Mouse (Mus musculus) lung, postnatal 0 days (tissue): ENCODE measurements around the gene C130026I21Rik.
"Not testable (repeated sequence)": the region's sequence is repeated elsewhere in the genome, so short reads cannot be mapped to it uniquely, and the experiment has no call there.

Experiments used
- CTCF ChIP-seq: IDR thresholded peaks from 2 replicates; pipeline ENCODE4 v1.5.1; 2016; ENCODE audit warnings: antibody characterized with exemption, mild to moderate bottlenecking
- EP300 ChIP-seq: IDR thresholded peaks from 2 replicates; pipeline ENCODE4 v1.6.1; 2016; ENCODE audit warnings: antibody characterized with exemption, mild to moderate bottlenecking, control low read depth

DNA sequence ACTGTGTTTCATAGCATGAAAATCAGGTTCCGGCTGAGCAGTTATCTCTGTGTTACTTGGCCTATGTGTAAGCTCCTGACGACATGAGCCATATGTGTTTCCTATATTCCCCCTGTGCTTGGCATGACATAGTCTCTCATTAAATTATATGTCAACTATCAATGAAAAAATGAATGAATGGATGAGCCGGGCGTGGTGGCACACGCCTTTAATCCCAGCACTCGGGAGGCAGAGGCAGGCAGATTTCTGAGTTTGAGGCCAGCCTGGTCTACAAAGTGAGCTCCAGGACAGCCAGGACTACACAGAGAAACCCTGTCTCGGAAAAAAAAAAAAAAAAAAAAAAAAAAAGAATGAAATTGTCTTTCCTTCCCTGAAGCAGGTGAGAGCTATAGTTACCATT, 171.3 kb downstream of the C130026I21Rik start:
- not testable (repeated sequence) for TF ChIP-seq CTCF, EP300
